Mouse (Mus musculus): Measurements from ENCODE around the gene Fap.

Gene Fap

DNA sequence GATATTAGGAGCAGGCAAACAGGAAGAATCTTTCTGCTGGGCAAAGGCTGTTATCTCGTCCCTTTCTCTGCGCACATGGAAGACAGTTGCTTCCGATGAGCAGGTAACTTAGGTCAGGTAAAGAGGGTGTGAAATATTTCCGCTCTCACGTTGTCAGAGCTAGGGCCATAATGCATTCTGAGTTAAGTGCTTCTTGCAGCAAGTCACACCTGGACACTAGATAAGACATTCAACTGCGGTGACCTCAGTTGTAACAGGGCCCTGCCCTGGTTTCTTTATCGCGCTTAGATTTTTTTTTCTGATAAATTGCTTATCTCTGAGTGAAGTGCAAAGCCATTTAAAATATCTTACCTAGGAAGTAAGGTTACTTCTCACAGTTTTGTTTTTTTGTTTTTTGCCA, 38.4 kb downstream of the Fap start:
- no peak for DNase-seq (ENCODE audit: extremely low read depth, low read depth, low spot score)

GRCm38 (mm10) chr2:62531065-62531464, 42.8 kb downstream of the Fap start:
- no peak for DNase-seq (ENCODE audit: extremely low read depth, low read depth, low spot score)

GRCm38 (mm10) chr2:62526399-62526798, 47.5 kb downstream of the Fap start:
- DNase-seq (ENCODE audit: extremely low read depth, low read depth, low spot score), result no peak

DNA sequence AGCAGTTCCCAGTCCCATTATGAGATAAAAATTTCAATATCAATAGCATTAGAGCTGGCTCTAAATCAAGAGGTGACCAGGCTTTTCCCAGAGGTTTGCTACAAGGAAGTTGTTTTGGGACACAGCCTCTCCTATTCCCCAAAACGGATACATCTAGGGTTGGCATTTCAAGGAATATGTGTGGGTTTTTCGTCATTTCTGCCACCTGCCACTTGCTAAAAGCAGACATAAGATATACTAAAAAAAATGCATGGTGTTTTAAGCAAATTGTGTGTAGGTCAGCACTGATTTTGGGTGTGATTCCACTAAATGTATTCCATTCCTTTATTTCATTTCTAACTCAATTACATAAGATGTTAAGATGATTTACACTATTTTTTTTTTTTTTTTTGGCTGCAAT, 56.1 kb downstream of the Fap start:
- no peak for DNase-seq (ENCODE audit: extremely low read depth, low read depth, low spot score)

- DNase-seq (ENCODE audit: extremely low read depth, low read depth, low spot score), result no peak
Measured at GRCm38 (mm10) chr2:62514477-62514876, 59.4 kb downstream of the Fap start.

DNA sequence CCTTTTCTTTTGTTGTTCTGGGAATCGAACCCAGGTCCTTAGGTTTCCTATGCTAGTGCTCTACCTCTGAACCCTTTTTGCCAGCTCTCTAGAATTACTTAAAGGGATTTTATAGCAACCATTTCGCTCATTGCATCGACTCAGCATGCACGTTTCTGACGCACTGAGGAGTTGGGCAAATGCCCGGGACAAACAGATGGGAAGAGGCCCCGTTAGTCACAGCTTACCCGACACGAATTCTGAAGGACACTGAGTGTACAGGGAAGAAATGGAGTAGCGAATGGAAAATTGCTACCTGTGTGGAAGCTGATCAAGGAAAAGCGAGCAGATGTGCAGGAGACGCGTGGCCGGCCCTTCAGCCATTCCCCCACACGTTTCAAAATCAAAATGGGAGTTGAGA, 60.4 kb downstream of the Fap start:
- no peak for DNase-seq (ENCODE audit: extremely low read depth, low read depth, low spot score)

DNA sequence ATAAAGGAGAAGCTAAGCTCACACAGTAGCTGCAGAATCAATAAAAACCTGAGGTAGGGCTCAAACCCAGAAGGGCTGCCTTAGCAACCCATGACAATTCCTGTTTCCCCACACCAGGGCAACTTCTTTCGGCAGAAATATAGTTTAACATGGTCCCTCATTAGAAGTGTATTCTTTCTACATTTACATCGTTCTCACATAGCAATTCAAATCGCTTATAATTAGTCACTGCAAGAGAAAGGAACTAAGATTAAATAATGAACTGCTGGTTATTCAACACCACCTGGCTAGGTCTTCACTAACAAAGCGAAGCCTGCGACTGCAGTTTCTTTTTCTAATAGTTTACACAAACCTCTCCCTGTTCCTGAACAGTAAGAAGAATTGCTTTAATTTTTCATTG, 66.7 kb downstream of the Fap start:
- DNase-seq (ENCODE audit: extremely low read depth, low read depth, low spot score), result no peak

GRCm38 (mm10) chr2:62506441-62506840, 67.4 kb downstream of the Fap start:
- DNase-seq (ENCODE audit: extremely low read depth, low read depth, low spot score), result no peak

- DNase-seq (ENCODE audit: extremely low read depth, low read depth, low spot score), result no peak
Measured at GRCm38 (mm10) chr2:62504269-62504796, 69.5 kb downstream of the Fap start.

GRCm38 (mm10) chr2:62503326-62503725, 70.5 kb downstream of the Fap start:
- no peak for DNase-seq (ENCODE audit: extremely low read depth, low read depth, low spot score)

DNA sequence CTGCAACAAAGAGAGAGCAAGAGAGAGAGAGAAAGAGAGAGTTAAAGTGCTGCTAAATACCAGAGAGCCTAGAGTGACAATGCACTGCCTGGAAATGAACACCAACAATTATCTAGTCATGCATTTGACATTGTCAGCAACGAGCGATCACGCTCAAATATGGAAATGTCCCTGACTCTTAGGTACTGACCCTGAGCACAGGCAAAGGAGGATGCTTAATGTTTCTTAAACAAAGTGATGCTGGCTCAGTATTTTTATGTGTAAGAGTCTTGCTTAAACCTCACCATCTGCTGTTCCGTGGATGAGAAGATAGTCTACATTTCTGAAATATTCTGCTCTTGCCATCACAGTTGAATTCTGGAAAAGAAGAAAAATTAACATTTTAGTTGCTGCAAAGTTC, 71.4 kb downstream of the Fap start:
- DNase-seq (ENCODE audit: extremely low read depth, low read depth, low spot score), result no peak

DNA sequence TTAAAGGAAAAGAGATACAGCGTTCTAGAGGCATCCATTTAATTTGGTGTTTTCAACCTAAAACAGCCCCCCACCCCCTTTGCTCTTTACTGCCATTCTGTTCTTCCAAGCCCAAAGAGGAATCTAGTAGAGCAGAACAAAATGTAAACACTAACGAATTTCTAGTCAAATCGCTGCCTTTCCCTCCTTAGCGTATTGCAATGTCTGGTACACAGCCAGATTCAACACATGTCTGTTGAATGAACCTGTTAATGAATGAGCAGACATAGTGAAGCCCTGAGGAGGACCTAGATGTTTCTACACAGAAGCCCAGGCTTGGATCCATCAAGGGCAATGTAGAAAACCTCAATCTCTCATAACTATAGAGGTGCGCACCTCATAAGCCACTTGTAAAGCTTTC, 75.1 kb downstream of the Fap start:
- DNase-seq (ENCODE audit: extremely low read depth, low read depth, low spot score), result no peak

DNA sequence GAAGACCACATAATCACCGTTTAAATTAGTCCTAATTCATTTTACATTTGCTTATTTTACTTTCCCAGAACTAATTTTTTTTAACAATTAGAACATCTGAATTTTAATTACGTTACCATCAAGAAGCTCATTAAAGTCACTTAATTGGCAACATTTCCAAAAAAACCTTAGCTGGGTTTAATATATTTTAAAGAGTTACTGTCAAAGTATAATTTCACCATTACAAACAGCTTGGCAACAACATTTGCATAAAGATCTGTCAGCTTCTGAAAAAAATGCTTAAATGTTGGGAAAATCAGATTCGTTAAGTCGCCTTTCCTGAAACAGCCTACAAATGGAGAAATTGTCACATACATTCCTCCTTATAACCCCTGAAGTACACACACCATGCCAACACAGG, 75.8 kb downstream of the Fap start:
- DNase-seq (ENCODE audit: extremely low read depth, low read depth, low spot score), result no peak

GRCm38 (mm10) chr2:62497333-62498002, 76.4 kb downstream of the Fap start:
- DNase-seq (ENCODE audit: extremely low read depth, low read depth, low spot score), result no peak

- no peak for DNase-seq (ENCODE audit: extremely low read depth, low read depth, low spot score)
Measured at GRCm38 (mm10) chr2:62495407-62495806, 78.5 kb downstream of the Fap start.

- no peak for DNase-seq (ENCODE audit: extremely low read depth, low read depth, low spot score)
Measured at GRCm38 (mm10) chr2:62489832-62490231, 84.0 kb downstream of the Fap start.

DNA sequence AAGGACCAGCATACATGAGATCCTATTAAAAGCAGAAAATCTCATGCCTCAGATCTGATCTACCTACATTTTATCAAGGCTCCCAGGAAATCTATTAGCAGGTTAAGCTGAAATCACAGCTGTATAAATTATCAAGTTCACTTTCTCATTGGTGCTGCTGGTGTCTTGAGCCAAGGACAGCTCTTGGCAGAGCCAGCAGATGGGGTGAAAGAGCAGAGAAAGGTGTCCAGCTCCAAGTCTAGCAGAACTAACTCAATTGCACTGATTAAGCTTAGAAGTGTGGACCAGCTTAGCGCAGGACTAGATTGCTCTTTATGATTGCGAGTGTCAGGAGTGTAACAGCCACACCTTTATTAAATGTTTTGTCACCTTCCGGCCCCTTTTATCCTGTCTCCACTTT, 89.0 kb downstream of the Fap start:
- no peak for DNase-seq (ENCODE audit: extremely low read depth, low read depth, low spot score)

- DNase-seq (ENCODE audit: extremely low read depth, low read depth, low spot score), result no peak
Measured at GRCm38 (mm10) chr2:62483550-62483949, 90.3 kb downstream of the Fap start, which contains the start of gene Gcg. Gene Gcg, minus strand, starts transcription at chr2:62483650.

- DNase-seq (ENCODE audit: extremely low read depth, low read depth, low spot score), result no peak
Measured at GRCm38 (mm10) chr2:62480285-62481198, 93.3 kb downstream of the Fap start.

DNA sequence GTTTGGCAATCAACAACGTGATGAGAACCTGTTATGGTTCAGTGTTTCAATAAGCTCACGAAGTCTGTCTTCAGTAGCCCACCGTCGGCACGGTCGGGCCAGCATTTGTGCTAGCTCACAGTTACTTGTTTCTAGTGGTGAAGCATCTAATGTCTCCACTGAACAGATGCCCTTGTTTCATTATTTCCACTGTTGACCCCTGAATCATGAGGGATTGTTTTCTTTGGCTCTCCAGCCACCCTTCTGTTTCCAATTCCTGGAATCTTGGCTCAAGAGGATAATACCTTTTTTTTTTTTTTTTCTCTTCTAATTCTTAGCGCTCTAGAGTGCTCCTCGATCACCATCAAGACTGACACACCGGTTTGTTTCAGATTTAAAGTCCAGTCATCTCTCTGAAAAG, 104.3 kb downstream of the Fap start:
- no peak for DNase-seq (ENCODE audit: extremely low read depth, low read depth, low spot score)

DNA sequence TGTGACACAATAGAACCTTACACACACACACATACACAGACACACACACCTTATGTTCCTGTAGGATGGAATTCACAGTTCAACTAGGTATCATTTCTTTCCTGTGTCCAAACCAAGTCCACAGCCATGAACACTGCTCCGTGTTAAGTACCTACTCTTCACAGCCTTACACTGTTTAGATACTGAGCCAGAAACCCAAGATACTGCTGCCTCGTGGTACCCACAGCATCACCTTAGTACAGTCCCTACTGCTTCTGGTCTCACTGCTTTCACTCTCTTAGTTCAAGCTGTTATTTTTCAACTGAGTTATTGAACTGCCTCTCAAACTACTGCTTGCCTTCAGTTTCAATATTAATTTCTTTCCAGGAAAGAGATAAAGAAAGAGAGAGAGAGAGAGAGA, 110.6 kb downstream of the Fap start:
- no peak for DNase-seq (ENCODE audit: extremely low read depth, low read depth, low spot score)

DNA sequence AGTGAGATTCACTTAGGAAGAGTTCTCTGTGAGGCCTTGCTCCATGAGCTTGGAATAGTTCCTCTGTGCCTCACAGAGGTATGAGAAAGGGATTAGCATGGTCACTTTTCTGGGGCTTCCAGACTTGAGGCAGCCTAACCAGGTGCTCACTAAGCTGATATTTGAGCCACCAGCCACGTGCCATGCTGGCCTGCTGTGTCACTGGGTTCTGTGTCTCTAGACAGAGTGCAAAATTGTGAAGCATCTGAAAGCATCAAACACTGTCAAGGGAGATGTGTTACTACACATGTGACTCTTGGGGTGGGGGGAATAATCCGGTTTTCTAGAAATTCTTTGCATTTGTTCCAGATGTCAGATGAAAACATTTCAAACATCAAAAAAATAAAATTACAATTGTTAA, 111.7 kb downstream of the Fap start:
- no peak for DNase-seq (ENCODE audit: extremely low read depth, low read depth, low spot score)

Data from fat pad, adult 2 months (tissue).